Mouse (Mus musculus) heart, postnatal 36 days (tissue): Measurements from ENCODE around the gene Gm3259. TPM values are rescaled to one million over a fixed set of nuclear protein-coding genes. Genes with fewer than 3 reads are reported as not detected.
"Not testable (repeated sequence)": the region's sequence is repeated elsewhere in the genome, so short reads cannot be mapped to it uniquely, and the experiment has no call there.

Experiments
- DNase-seq, 2 experiments: peaks; one replicate each; pipeline ENCODE4 v3.0.0; 2021 to 2022
- intact Hi-C: fragments of 180-260 bp; cut with DNase I; formaldehyde crosslinking; loops from one replicate; pipeline ENCODE4 v1.15.1; 2025
- total RNA-seq, 2 experiments: library from RNA; stranded (reverse); gene quantifications; 2 replicates each; pipeline ENCODE4 v1.2.3; 2021

The Gm3259 gene
- total RNA-seq: not detected

GRCm38 (mm10) chr5:95305611-95306010 lies at the start of gene Gm3259:
Gm3259 (plus strand) TSS chr5:95305911.
- intact Hi-C loops, DNase-seq: not testable (repeated sequence)

GRCm38 (mm10) chr5:95272668-95273067 lies 33.0 kb upstream of the Gm3259 start, which contains the start of gene Gm10424:
Gm10424 (minus strand) TSS chr5:95272768.
- intact Hi-C loops, DNase-seq: not testable (repeated sequence)

Other genes starting within 250 kb of the Gm3259 start
- gene Gm7942, start 199.0 kb upstream of the Gm3259 start, total RNA-seq: not detected
- not detected for gene Gm16513, start 123.3 kb upstream of the Gm3259 start, total RNA-seq
- gene Gm10424, start 33.1 kb upstream of the Gm3259 start, total RNA-seq: not detected
- not detected for gene D5Ertd577e, start 150.9 kb downstream of the Gm3259 start, total RNA-seq
- gene Gm3286, start 204.8 kb downstream of the Gm3259 start, total RNA-seq: not detected